Mouse (Mus musculus) brain, embryonic 14.5 days (tissue): ENCODE measurements around the gene Atp11a.

ENCODE experiments used
- CTCF ChIP-seq: fragments of 200-500 bp; IDR thresholded peaks from 2 replicates; pipeline ENCODE4 v1.5.1; 2012; ENCODE audit warnings: inconsistent platforms, mild to moderate bottlenecking, moderate library complexity, borderline replicate concordance; ENCODE audit not compliant: insufficient read depth, insufficient read length; ENCODE audit errors: extremely low read depth
- POLR2A ChIP-seq: fragments of 200-500 bp; IDR thresholded peaks from 2 replicates; pipeline ENCODE4 v1.6.1; 2012; ENCODE audit warnings: mild to moderate bottlenecking, inconsistent platforms, borderline replicate concordance; ENCODE audit not compliant: poor library complexity, insufficient read depth, insufficient read length, severe bottlenecking; ENCODE audit errors: extremely low read depth

DNA sequence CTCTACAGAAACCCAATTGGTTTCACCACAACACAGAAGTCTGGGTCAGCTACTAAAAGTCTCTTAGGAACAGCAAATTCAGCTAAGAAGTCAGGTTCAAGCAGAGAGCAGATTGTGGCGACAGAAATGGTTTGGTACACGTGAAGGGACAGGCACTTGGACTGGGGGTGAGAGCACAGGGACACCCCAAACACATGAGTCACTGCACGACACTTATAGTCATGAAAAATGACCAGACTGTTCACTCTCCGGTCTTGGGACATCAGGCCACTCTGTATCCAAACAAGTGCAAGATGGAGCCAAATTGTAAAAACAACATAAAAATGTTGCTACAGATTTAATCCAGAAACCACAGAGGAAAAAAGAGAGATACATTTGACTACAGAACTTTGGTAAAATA lies 28.2 kb upstream of the Atp11a start:
- TF ChIP-seq CTCF (no peak), POLR2A (no peak)
